Mouse (Mus musculus) layer of hippocampus, postnatal 25 days (tissue): ENCODE measurements at regions not wholly inside any gene's neighbourhood (a gene's known extent, or its start where the extent isn't known, plus 50 kb on each side); places are given as distances from the start of the nearest gene placed in this dataset.

Source experiments
- DNase-seq, 2 experiments: peaks; one replicate each; pipeline ENCODE4 v3.0.0; 2022; ENCODE audit warnings: mixed read lengths in 2 of 2, low spot score in 1 of 2; ENCODE audit errors: extremely low spot score in 1 of 2

DNA sequence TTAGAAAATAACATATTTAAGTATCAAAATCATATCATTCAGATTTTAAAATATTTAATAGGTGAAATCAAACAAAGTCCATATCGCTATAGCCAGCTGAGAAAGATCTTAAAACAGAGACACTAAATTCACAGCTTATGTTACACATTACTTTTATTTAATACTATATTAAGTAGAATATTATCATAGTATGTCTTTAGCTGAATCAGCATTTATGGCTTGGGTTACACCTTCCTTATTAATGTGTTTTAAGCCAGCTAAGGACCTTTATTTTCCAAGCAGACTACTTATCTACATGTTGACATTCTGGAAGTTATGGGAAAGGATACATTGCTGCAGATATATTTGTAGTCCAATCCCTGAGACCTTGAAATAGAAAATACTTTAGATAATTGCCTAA is 684.9 kb upstream of the Adgrl4 start:
- DNase-seq: no peak

DNA sequence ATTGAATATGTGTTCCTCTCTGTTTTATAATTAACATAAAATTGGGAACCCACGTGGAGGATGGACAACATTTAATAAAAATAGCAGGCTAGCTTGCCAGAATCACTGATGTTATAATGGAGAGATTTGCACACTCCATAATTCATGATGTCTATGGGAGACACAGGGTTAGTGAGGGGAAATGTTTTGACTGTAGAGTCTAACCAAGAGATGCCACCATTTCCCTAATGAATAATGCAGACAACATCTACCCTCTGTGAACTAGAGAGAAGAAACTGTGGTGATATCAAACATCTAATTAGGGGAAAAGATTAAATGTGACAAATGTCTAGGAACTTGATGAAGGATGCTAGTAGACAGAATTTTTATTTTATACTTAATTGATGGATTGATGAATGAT is 677.8 kb upstream of the Adgrl4 start:
- DNase-seq: no peak

DNA sequence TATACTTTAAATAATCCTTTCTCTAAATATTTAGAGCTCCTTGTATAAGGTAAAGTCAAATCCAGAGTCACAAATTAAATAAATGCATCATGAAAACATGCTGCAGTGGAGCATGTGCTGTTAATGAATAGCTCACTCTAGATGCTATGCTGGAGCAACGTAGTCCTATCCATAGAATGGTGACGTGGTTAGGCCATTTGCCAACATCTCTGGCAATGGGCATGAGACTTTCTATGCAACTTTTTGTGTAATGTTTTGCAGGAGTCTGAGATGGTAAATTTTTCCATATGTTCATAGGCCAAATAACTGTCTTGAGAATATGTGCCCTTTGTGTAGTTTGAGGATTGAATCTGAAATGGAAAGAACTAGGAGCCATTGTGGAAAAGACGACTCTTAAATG is 653.1 kb upstream of the Adgrl4 start:
- DNase-seq: no peak

DNA sequence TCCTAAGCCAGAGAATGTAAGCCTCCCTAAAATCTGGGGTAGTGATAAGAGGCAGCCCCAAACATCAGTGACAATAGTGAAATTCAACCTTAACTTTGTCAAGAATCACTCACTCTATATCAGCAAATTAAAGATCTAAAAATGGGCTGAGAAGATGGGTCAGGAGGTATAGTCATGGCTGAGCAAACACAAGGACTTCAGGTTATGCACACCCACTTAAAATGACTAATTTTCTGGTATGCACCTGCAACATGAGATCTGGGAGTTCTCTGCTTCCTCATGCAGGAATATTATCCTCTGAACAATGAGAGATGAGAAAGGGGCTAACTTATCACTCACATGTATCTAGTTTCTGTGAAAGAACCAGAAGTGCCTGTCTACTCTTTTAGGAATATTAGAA is 619.9 kb upstream of the Adgrl4 start:
- no peak for DNase-seq

DNA sequence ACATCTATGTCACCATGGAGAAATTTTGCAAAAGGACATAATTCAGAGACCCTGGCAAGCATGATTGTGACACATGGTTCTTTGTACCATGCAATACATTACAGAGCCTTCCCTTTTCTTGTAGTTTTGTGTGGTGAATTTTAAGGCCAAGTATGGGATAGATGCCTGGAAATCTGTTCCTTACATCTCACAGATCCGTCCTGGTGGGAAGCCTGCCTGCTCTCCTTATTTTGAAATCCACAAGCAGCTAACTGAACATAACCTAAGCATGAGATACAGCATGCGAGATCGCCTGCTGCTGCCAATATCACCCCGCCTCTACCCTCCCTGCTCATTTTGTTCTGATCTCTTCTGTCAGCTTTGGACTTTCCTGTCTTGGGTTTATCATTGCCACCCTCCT is 618.3 kb upstream of the Adgrl4 start:
- DNase-seq: peak in 1 of 2 experiments; percentile 8

DNA sequence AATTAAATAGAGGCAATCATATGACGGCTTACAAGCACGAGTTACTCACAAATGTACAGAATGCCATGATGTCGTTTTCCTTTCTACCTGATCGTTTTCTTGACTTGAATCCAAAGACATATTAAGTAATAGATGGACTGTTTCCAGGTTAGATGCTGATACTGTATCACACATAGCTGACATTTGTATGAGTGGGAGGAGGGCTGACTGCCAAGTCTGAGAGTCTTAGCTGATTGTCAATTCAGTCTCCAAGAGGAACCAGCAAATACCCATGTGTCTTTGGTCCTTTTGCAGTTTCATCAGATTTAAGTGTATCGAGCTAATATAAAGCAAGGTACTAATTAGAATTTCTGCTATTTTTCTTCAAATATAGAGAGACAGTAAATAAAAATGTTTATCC is 617.6 kb upstream of the Adgrl4 start:
- peak; percentile 8 to 47 for DNase-seq

DNA sequence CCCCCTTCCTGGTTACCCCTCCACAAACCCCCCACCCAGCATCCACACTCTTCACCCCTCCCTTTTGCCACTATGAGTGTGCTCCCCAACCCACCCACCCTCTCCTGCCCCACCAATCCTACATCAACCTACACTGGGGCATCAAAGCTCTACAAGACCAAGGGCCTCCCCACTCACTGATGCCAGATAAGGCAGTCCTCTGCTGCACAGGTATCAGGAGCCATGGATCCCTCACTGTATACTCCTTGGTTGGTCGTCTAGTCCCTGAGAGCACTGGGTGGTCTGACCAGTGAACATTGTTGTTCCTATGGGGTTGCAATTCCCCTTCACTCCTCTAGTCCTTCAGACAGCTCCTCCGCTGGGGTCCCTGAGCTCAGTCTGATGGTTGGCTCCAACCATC is 591.7 kb upstream of the Adgrl4 start:
- DNase-seq: no peak

DNA sequence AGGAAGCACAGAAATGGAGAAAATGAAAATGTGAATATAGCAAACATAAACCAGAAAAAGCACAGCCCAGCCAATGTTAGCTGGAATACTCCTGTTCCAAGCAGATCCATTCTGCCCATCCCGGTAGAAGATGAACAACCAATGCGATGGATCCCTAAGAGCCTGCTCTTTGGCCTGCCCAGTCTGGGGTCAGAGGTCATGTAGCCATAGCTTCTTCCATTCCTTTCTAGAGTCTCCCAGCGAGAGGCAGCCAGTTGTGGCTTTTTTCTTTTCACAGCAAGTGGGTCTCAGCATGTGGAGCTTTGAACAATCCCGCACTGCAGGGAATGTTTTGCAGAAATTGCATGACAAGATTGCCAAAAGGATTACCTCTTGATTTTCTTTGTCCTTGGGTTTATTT is 585.6 kb upstream of the Adgrl4 start:
- no peak for DNase-seq

DNA sequence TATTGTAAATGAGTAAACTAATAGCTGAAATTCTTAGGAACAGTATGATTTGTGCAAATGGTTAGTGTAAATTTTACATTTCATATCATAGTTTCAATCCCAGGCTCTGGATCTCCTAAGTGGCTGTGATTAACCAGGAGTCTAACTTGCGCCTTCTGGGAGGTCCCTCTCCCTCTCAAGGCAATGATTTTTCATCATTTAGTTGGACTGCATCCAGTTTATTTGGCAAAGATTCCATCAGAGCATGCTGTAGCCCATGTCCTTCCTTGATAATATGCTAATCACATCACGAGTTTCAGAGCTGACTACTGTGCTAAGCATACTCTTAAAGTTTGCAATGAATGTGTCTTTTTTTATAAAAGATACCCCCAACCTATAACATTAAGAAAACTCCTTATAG is 541.0 kb upstream of the Adgrl4 start:
- no peak for DNase-seq

DNA sequence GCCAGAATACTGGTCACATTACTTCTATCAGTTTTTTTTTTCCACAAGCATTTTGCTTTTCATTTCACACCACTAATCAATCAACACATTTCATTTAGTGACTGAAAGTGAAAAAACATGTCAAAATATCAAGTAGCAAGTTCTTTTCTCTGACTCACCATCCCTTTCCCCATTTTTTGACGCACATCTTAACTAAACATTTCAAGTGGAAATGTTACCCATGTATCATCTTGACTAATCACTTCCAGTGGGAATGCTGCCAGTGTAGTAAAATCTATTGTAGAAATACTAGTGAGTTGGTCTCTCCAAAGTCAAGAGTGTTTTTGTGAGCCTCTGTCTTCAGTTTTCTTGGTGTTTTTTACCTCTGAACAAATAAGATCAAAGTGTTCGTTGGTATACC is 527.6 kb upstream of the Adgrl4 start:
- DNase-seq: no peak

DNA sequence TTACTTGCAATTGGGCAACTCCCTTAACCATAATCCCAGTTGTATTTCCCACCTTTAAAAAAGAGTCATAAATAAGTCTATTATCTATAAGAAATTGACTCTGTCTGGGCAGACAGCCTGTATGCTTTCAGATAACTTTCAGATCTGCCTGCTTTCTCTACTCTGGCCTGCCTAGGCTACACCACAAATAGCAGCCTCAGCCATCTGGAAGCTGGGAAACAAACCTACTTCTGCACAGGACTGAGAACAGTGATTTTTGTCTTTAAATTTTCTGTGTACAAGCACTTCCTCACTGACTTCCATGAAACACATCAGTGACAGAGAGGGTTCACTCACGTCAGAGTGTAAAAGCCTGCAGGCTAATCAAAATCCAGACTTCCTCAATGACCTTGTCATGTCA is 482.8 kb upstream of the Adgrl4 start:
- DNase-seq: peak in 1 of 2 experiments; percentile 2

DNA sequence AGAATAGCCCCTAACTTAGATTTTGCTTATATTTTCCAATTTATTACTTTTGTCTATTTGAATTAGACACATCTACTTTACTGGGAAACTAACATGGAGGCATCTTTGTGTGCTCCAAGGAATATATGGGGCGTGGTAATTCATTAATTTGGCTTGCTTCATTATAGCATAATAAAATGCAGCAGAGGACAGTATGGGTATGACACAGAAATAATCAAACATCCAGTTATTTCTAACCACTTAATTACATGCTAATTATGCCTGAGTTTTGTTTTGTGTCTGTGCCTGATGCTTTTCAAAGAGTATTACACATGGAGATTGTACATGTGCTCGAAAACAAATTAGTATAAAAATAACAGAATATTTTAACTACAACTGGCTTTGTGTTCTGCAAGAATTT is 438.0 kb upstream of the Adgrl4 start:
- DNase-seq: no peak

DNA sequence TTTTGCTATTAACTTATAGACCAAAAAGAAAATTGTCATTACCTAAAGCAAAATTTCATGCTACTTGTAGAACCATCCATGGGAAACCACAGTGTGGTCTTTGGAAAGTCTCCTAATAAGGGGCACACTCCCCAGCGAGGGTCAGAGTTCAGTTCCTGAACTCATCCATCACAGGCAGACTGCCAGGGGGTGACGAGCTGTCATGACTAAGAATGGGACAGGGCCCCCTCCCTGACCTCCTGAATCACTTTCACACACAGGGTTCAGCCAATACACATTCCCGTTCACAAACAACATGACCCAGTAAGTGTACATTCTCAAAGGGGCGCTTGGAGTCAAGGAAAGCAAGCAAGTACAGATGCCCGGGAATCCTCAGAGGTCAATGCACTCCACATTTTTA is 437.5 kb upstream of the Adgrl4 start:
- no peak for DNase-seq

DNA sequence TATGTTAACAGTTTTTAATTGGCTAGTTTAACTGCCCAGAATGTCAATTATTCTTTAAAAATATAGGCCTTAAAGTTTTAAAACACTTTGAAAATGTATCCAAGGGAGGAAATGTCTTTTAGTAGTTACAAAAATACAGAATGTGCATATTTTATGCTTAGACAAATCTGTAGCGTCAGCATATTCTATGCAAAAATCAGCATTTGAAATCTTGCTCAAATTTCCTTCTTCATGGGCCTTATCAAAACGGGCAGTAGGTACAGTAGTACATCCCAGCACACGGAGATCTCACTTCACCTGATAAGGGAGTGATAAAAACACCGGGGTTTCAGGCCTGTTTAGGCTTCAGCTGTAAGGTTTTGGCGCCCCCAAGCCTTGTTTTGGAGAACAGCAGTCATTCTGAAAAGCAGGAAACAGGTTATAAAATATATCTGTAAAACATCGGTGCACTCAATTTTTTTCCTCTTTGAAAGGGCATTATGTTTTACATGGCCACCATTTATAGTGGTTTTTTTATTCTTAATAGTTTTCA is 435.7 kb upstream of the Adgrl4 start:
- peak; percentile 25 to 67 for DNase-seq

DNA sequence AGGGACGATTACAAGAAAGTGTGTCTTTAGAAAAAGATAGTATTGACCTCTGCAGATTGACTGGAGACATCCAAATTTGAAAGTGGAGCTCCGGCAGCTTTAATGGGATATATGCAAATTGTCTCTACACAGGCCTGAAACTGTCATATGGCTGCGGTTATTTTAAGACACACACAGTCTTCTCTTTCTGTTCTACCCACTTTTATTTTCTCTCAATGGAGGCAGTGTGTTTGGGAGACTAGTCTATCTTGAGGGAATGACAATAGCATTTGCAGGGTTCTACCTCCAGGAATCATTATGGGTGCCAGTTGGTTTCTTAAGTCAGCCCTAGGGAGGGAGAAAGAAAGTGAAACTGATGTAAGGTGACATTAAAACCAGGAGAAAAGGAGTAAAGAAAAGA is 434.2 kb upstream of the Adgrl4 start:
- DNase-seq: no peak

DNA sequence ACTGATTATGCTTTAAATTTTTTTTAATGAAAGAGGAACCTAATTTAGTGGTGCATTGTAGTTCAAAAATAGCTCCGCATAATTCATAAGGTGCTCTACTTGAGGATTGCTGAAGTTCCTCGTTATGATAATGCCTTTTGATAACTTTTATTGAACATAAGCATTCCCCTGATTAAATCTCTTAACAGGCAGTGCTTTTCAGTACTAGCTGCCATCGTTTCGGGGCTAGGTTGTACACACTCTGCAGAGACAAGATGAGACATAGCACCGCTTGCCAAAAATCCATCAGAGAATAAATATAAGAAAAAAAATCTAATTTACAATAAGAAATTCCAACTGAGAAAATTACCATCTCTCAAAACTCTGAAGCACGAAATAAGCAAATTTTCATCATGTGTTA is 433.7 kb upstream of the Adgrl4 start:
- no peak for DNase-seq

DNA sequence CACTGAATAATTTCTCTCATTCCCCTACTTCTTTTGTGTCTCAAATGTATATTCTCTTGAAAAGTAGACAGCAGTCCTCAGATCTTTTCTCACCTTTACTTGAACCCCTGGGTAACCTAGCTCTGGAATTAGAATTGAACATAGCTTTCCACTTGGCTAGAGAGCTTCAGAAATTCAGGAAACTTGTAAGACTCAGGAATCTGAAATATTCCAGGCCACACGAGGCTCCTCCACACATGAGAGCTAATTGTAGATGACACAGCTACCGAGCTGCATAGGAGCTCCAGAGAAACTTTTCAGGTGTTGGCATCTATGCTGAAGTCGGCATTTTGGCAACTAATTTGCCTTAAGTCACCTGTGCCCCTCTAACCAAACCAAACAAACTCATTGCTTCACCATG is 417.7 kb upstream of the Adgrl4 start:
- no peak for DNase-seq

DNA sequence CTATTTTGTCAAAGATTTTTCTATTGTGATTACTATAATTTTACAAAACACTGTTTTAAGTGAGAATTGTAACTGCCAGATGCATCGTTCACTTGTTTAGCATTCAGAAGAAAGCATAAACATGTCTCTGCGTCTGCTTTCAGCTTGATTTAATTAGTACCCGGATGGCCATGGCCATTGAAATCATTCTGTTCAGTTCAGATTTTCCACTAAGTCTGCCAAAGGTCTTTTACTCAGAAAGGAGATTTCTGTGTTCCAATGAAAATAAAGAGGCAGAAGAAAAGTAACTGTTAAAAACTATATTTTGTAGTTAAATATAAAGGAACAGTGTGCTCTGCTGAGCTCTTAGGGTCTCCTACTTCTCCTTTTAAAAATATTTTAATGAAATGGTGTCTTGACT is 380.2 kb upstream of the Adgrl4 start:
- no peak for DNase-seq

DNA sequence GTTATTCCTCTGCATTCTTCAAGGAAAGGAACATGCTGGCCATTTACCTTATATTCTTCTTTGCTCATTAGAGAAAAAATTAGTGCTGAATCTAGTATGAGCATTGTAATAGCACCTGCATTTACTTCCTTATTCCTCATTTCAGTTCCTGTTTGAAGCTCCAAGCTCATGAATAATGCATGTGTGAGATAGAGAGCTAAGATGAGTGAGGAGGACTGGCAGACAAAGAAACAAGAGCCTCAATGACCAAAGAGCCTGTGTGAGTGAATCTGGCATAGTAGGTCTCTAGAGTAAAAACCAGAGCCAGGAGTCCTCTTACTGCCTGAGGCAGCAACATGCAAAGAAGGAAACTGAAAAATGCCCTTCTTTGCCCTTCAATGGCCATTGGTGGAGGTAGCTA is 365.4 kb upstream of the Adgrl4 start:
- no peak for DNase-seq

DNA sequence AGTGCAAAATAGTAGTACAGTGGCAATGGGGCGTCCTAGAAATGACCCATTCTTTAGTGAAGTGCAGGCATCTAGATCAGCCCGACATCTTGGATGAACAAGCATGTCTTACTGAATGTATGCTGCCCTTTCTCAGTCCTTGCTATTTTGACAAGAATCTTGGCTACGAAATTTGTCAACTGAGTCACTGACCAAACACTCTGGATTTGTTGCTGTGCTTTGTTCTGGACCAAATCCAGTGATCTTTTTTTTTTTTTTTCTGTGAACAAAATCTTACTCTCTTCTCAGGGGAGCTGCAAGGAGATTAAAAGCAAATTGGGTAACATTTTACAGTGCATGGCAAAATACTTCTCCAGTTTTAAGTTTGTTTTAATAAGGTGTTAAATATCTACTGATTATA is 320.9 kb upstream of the Adgrl4 start:
- DNase-seq: no peak

DNA sequence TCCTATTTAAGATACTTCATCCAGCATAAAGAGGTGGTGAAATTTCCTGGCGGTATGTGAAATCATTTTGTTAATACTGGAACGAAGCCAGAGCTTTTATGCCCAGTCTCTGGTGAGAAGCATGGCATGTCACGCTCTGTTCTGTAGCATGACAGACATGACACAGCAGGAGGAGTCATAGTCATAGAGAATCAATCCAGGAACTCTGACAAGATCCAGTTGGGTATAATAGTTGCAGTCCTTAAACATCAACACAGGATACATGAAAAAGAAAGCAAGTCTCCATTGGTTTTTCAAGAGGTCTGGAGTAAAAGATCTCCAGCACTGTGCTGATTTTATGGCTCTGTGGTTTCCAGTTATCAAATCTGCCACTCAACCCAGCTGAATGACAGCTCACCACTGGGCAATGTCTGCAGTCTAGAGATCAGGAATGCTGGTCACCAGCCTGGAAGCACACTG is 320.1 kb upstream of the Adgrl4 start:
- DNase-seq: no peak

DNA sequence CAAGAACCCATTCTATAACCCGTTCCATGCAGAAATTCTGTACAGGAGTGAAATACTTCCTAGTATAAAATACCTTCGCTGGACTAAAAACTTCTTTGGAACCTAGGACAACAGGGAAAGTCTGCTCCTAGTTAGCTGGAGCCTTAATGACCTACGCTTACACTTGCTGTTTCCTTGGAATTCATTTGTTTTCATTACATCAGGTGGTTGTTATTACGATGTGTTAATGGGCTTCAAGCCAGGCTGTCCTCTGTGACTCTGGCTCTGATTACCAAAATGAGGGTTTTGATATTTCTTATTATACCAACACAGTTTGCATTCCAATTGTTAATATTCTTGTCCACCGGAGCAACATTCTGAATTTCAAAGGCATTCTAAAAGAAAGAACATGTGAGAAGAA is 313.6 kb upstream of the Adgrl4 start:
- DNase-seq: no peak

DNA sequence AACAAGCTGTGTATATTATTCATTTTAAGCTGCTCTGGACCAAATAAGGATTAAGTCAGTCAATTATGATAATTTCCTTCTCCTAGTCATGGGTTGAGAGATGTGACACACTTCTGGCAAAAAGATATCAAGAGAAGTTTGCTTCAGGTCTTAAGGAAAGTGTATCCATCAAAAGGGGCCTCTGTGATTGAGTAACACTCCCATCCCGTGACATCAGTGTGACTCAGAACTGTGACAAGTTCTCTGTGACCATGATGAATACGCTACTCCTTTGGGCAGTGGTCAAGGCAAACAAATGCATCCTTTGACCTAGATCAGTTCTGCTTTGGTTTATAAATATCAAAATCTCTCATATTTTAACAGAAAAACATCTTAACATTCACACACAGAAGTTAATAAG is 290.8 kb upstream of the Adgrl4 start:
- no peak for DNase-seq
